Mouse (Mus musculus) liver, embryonic 13.5 days (tissue): ENCODE results near the gene Abhd14b. TPM values are rescaled to one million over a fixed set of nuclear protein-coding genes. Genes with fewer than 3 reads are reported as not detected.

ENCODE experiments used
- ATAC-seq: fragments of 200-750 bp; cut with Nextera tagmentation; 2 replicates; pipeline ENCODE4 v1.8.0; 2017; ENCODE audit warnings: low read depth, mild to moderate bottlenecking, moderate number of reproducible peaks, moderate library complexity
- DNase-seq: peaks from one replicate; pipeline ENCODE4 v3.0.0; 2022
- H3K27ac ChIP-seq: fragments of 300-500 bp; sonication (generic); 2 replicates; pipeline ENCODE4 v1.5.1; 2015; ENCODE audit warnings: moderate library complexity, mild to moderate bottlenecking, inconsistent platforms
- H3K27me3 ChIP-seq: fragments of 300-500 bp; sonication (generic); 2 replicates; pipeline ENCODE4 v1.6.1; 2015; ENCODE audit warnings: mild to moderate bottlenecking, inconsistent platforms
- H3K36me3 ChIP-seq: fragments of 300-500 bp; sonication (generic); 2 replicates; pipeline ENCODE4 v1.6.1; 2015; ENCODE audit warnings: mild to moderate bottlenecking, inconsistent platforms
- H3K4me1 ChIP-seq: fragments of 300-500 bp; sonication (generic); replicated peaks from 2 replicates; pipeline ENCODE4 v1.6.1; 2015; ENCODE audit warnings: inconsistent platforms
- H3K4me2 ChIP-seq: fragments of 300-500 bp; sonication (generic); 2 replicates; pipeline ENCODE4 v1.6.1; 2015; ENCODE audit warnings: inconsistent platforms, mild to moderate bottlenecking, moderate library complexity
- H3K4me3 ChIP-seq: fragments of 300-500 bp; sonication (generic); replicated peaks from 2 replicates; pipeline ENCODE4 v1.5.1; 2015; ENCODE audit warnings: mild to moderate bottlenecking, inconsistent platforms
- H3K9ac ChIP-seq: fragments of 300-500 bp; sonication (generic); 2 replicates; pipeline ENCODE4 v1.6.1; 2015; ENCODE audit warnings: mild to moderate bottlenecking, inconsistent platforms
- H3K9me3 ChIP-seq: fragments of 300-500 bp; sonication (generic); replicated peaks from 2 replicates; pipeline ENCODE4 v1.6.1; 2016; ENCODE audit warnings: inconsistent platforms
- WGBS: fragments of 180-500 bp; shearing (Covaris S2); methylation state at CpG from one replicate; pipeline ENCODE4 v1.1.7; 2015; ENCODE audit not compliant: insufficient replicate concordance; 5-methylcytosine and 5-hydroxymethylcytosine counted together
- polyA plus RNA-seq: library from polyadenylated mRNA; unstranded; fragments of >200 nt; fragmentation: Nextera tagmentation; extraction: Ambion mirVana; gene quantifications from 2 replicates; pipeline ENCODE4 v1.2.1, GENCODE M21; 2015

Abhd14b gene
- polyA plus RNA-seq, 1 experiment from 2014 or later: 16.7 TPM

DNA sequence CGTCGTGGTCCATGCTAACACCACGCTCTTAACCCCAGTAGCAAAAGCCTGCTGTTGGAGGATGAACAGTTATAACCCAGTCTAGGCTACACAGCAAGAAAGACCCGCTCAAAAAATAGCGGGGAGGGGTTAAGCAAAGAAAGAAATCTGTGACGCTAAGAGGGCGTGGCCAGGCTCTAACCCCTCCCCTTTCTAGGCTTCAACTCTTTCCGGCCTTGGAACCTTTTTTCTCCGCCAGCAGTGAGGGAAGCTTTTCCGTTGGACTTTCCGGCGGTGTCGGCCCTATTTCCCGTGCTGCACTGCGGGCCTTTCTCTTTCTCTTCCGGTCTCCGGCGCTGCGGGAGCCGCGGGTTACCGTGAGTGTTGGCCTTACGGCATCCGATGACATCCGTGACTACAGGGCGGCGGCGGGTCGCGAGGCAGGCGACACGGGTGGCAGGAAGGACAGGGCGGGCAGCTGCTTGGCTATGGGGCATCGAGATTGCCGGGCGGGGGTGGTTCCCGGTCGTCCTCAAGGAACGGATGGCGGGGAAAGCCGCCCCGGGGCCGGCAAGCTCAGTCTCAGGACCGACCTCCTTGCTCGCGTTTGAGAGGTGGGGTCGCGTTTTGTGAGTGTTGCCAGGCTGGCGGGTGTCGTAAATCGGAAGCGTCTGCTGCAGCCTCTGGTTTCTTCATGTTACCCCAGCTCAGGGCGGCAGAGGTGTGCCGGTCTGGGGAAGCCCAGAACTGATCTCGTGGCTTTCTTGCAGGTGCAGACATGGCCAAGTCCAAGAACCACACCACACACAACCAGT is 17.8 kb upstream of the Abhd14b start, which contains the start of gene Rpl29:
Rpl29 (plus strand) TSS at position 234 of the 794 bp plus-strand sequence.
- peak; percentile 86 for DNase-seq
- ATAC-seq: peak; percentile 79
- under 1% methylated on average over 55 of the region's 55 CpGs for WGBS
- Histone ChIP-seq H3K9ac (peak within 1 kb of the TSS; percentile 97), H3K9me3 (no peaks in the 10 kb centered on the region), H3K27ac (peak within 1 kb of the TSS; percentile 89), H3K4me1 (peaks cover 51% of the 10 kb centered on the region), H3K4me2 (peak within 1 kb of the TSS; percentile 74), H3K36me3 (peaks cover 42% of the 10 kb centered on the region), H3K4me3 (peak within 1 kb of the TSS; percentile 91), H3K27me3 (0 out of 2 replicates have a peak, but pooled peaks cover 3% of the 10 kb centered on the region)

DNA sequence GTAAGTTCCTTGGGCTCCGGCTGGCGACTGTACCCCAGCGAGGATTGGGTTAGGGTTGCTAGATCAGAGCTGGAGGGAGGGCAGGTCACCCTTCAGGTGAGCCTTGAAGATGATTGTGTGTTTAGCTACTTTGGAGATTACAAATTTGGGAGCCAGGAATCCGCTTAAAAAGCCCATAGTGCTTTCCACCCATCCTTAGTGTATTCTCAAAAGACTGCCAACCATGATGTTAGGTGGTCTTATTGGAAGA is 17.3 kb upstream of the Abhd14b start:
- H3K9ac ChIP-seq: peak overlapping the region; percentile 97
- DNase-seq (no peak), ATAC-seq (no peak)
- H3K27me3 ChIP-seq: 0 out of 2 replicates have a peak, but pooled peaks cover 3% of the 10 kb centered on the region
- peaks cover 43% of the 10 kb centered on the region for H3K36me3 ChIP-seq
- 0% methylated on average over 4 of the region's 4 CpGs for WGBS
- peaks cover 56% of the 10 kb centered on the region for H3K4me1 ChIP-seq
- peak overlapping the region; percentile 91 for H3K4me3 ChIP-seq
- peak overlapping the region; percentile 74 for H3K4me2 ChIP-seq
- H3K27ac ChIP-seq: peak overlapping the region; percentile 89
- no peaks in the 10 kb centered on the region for H3K9me3 ChIP-seq

DNA sequence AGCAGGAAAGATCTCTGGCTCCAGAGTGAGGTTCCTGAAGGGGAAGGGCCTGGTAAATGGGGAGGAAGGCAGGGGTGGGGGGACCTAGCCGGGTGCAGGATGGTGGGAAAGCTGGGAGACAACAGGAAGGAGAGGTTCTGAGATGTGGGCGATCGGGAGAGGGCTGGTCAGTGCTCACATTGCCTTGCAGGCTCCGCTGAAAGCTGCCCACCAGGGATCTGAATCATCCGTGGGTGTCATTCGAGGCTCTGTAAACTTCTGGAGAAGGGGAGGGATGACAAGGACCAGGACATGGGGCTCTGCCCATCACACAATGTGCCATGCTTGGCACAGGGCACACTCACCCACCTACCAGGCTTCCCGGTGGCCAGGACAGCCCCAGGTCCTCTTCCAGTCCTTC is 13.9 kb upstream of the Abhd14b start:
- ATAC-seq (no peak), DNase-seq (no peak)
- H3K36me3 ChIP-seq: peaks cover 43% of the 10 kb centered on the region
- peak overlapping the region; percentile 12 for H3K4me2 ChIP-seq
- no peaks in the 10 kb centered on the region for H3K27me3 ChIP-seq
- peak overlapping the region; percentile 65 for H3K27ac ChIP-seq
- peaks cover 90% of the 10 kb centered on the region for H3K4me1 ChIP-seq
- H3K9ac ChIP-seq: peak overlapping the region; percentile 61; the same call in 1 of the 2 replicates
- WGBS: 74% methylated on average over 7 of the region's 7 CpGs
- no peak overlapping the region for H3K4me3 ChIP-seq
- H3K9me3 ChIP-seq: no peaks in the 10 kb centered on the region

DNA sequence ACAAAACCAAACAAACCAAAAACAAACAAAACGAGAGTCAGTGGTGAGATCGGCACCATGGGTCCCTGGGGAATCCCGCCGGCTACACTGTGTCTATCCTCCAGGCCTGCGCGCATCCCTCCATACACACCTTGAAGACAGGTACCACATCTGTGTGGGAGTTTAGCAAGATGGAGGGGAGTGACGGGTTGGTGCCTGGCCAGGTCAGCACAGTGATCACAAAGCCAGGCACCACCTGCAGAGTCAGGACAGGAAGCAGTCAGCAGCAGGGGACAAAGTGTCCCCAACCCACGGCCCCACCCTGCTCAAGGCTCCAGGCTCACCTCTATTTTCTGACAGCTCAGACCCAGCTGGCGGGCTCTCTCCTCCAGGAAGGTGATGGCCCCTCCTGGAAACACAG is 10.7 kb upstream of the Abhd14b start:
- 68% methylated on average over 9 of the region's 9 CpGs for WGBS
- no peak for ATAC-seq
- no peak overlapping the region for H3K9ac ChIP-seq
- H3K27ac ChIP-seq: no peak overlapping the region
- peaks cover 76% of the 10 kb centered on the region for H3K4me1 ChIP-seq
- no peak overlapping the region for H3K4me3 ChIP-seq
- no peaks in the 10 kb centered on the region for H3K9me3 ChIP-seq
- H3K36me3 ChIP-seq: peaks cover 33% of the 10 kb centered on the region
- no peaks in the 10 kb centered on the region for H3K27me3 ChIP-seq
- H3K4me2 ChIP-seq: peak overlapping the region; percentile 89
- no peak for DNase-seq

DNA sequence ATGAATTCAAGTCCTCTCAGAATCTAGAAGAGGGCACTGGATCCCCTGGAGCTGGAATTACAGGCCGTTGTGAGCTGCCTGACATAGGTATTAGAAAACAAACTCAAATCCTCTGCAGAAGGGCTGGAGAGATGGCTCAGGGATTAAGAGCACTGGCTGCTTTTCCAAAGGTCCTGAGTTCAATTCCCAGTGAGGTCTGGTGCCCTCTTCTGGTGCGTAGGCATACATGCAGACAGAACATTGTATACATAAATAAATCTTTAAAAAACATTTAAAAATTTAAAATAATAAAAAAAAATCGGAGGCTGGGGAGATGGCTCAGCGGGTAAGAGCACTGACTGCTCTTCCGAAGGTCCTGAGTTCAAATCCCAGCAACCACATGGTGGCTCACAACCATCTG is 4.6 kb upstream of the Abhd14b start:
- H3K9ac ChIP-seq: no peak overlapping the region
- WGBS: 64% methylated on average over 5 of the region's 5 CpGs
- no peaks in the 10 kb centered on the region for H3K9me3 ChIP-seq
- H3K27me3 ChIP-seq: no peaks in the 10 kb centered on the region
- ATAC-seq: no peak
- 0 out of 2 replicates have a peak, but pooled peaks cover 3% of the 10 kb centered on the region for H3K36me3 ChIP-seq
- H3K27ac ChIP-seq: no peak overlapping the region
- DNase-seq: no peak
- peaks cover 44% of the 10 kb centered on the region for H3K4me1 ChIP-seq
- no peak overlapping the region for H3K4me3 ChIP-seq
- no peak overlapping the region for H3K4me2 ChIP-seq

DNA sequence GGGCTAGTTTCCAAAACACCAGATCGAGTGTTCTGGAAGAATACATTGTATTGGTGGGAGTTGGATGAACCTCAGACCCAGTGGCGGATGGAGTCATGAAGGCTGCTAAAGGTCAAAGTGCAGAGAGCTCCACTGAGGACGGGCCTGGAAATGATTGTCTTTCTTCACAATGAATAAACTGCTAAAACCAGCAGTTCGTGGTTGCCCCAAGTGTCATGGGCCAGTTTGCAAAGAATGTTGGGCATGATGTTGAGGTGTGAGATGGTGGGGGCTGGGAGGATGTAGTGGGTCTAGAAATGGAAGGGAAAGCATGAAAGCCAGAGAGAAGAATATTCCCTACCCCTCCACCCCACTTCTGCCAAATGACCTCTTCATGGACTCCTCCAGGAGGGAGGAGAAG is 2.4 kb upstream of the Abhd14b start:
- no peak for DNase-seq
- Histone ChIP-seq H3K4me1 (peaks cover 46% of the 10 kb centered on the region), H3K9ac (no peak overlapping the region), H3K27me3 (no peaks in the 10 kb centered on the region), H3K9me3 (no peaks in the 10 kb centered on the region), H3K4me2 (no peak overlapping the region), H3K4me3 (no peak overlapping the region), H3K27ac (no peak overlapping the region), H3K36me3 (0 out of 2 replicates have a peak, but pooled peaks cover 3% of the 10 kb centered on the region)
- WGBS: 69% methylated on average over 4 of the region's 4 CpGs
- ATAC-seq: no peak

DNA sequence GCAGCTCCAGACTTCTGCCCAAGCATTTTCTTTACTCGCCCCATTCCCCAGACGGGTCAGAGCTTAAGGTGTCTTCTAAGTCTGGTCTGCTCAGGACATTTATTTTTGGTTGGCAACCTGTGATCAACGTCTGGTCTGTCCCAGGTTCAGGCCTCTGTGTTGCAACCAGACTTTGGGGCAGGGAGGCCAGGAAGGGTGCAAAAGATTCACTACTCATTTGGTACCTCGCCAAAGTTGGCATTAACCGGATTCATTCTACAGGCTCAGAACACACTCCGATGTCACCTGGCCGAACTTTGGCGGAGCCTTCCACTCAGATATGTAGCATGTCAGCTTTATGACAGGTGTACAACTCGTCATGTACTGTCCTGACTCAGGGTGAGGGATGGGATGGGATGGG is 692 bp downstream of the Abhd14b start:
- Histone ChIP-seq H3K36me3 (no peaks in the 10 kb centered on the region), H3K4me2 (peak overlapping the region; percentile 79), H3K4me1 (peaks cover 76% of the 10 kb centered on the region), H3K9me3 (no peaks in the 10 kb centered on the region), H3K9ac (peak overlapping the region; percentile 65; the same call in 1 of the 2 replicates), H3K4me3 (peak overlapping the region; percentile 60), H3K27ac (peak overlapping the region; percentile 50), H3K27me3 (peaks cover 26% of the 10 kb centered on the region)
- 32% methylated on average over 9 of the region's 9 CpGs for WGBS
- ATAC-seq (no peak; the same call in 1 of the 2 replicates), DNase-seq (no peak)

DNA sequence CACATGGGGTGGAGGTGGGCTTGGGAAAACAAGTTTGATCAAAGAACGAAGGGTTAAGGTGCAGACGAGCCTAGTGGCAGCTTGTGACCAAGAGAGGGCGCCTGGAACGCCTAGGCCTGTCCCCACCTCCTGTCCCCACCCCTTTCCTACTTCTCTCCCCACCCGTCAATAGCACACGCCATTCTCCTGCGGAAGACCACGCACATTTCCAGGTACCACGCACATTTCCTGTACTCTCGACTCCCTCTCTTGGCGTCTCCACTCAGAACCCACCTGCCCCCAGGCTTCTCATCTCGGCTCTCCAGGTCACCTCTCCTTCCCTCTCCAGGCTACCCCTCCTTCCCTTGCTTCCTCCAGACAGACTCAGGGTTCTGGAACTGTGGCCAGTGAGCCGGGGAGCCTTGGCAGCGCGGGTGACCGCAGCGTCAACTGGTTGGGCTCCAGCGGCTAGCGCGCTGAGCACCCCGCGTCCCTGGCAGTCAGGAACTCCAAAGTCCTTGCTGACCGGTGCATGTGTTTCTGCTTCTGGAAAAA is 1.3 kb downstream of the Abhd14b start:
- ATAC-seq: peak; percentile 43
- WGBS: 1% methylated on average over 23 of the region's 23 CpGs

DNA sequence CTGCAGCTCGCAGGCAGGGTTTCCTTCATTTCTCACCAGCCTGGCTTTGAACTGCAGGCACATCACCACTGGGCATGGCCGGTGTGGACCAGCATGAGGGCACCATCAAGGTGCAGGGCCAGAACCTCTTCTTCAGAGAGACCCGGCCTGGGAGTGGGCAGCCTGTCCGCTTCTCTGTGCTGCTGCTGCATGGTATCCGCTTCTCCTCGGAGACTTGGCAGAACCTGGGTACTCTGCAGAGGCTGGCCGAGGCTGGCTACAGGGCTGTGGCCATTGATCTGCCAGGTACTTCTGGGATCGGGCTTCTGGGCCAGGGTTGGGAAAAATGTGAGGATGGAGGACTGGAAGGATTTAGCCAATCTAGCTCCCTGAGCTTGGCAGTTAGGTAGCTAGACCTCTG is 2.7 kb downstream of the Abhd14b start:
- H3K36me3 ChIP-seq: no peaks in the 10 kb centered on the region
- DNase-seq (no peak), ATAC-seq (no peak)
- H3K4me3 ChIP-seq: no peak overlapping the region
- WGBS: 77% methylated on average over 8 of the region's 8 CpGs
- peaks cover 93% of the 10 kb centered on the region for H3K4me1 ChIP-seq
- H3K9ac ChIP-seq: no peak overlapping the region
- peaks cover 45% of the 10 kb centered on the region for H3K27me3 ChIP-seq
- H3K27ac ChIP-seq: no peak overlapping the region
- H3K9me3 ChIP-seq: no peaks in the 10 kb centered on the region
- H3K4me2 ChIP-seq: peak overlapping the region; percentile 34

More for the DNA sequence above, 1.3 kb downstream of the Abhd14b start:
- Histone ChIP-seq H3K4me3 (peak overlapping the region; percentile 59), H3K36me3 (no peaks in the 10 kb centered on the region), H3K4me1 (peaks cover 82% of the 10 kb centered on the region), H3K27me3 (peaks cover 32% of the 10 kb centered on the region), H3K9ac (peak overlapping the region; percentile 62), H3K9me3 (no peaks in the 10 kb centered on the region), H3K27ac (peak overlapping the region; percentile 53), H3K4me2 (peak overlapping the region; percentile 79)
- DNase-seq: no peak

DNA sequence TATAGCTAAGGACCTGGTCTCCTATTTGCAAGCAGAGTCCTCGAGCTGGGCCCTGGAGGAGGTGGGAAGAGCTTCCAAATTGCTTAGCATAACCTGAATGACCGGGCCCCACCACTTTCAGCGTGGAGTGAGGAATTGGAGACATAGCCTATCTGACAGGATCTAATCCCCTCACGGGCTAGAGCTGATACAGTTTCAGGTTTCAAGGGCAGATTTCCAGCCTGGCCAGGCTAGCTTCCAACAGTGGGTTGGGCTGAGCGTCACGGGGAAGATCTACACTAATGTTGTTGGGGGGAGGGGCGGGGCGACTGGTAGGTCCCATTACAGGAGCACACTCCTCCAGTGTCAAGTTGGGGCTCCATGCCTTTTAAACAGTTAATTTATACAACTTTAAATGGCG is 3.4 kb downstream of the Abhd14b start:
- peaks cover 93% of the 10 kb centered on the region for H3K4me1 ChIP-seq
- no peak for DNase-seq
- no peaks in the 10 kb centered on the region for H3K9me3 ChIP-seq
- WGBS: 46% methylated on average over 9 of the region's 9 CpGs
- ATAC-seq: no peak
- H3K4me3 ChIP-seq: no peak overlapping the region
- H3K4me2 ChIP-seq: peak overlapping the region; percentile 34
- peak overlapping the region; percentile 41; the same call in 1 of the 2 replicates for H3K27ac ChIP-seq
- H3K27me3 ChIP-seq: peaks cover 48% of the 10 kb centered on the region
- H3K9ac ChIP-seq: no peak overlapping the region
- no peaks in the 10 kb centered on the region for H3K36me3 ChIP-seq

DNA sequence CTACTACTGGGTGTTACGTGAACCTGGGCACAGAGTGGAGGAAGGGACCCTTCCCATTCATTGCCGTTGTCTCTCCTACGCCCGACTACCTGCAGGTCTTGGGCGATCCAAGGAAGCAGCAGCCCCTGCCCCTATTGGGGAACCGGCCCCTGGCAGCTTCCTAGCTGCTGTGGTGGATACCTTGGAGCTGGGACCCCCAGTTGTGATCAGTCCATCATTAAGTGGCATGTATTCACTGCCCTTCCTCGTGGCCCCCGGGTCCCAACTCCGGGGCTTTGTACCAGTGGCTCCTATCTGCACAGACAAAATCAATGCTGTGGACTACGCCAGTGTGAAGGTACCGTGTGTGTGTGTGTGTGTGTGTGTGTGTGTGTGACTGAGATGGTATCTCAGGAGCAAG is 4.0 kb downstream of the Abhd14b start:
- no peak overlapping the region for H3K4me3 ChIP-seq

More for the DNA sequence above, 4.0 kb downstream of the Abhd14b start:
- Histone ChIP-seq H3K4me2 (peak overlapping the region; percentile 20; the same call in 1 of the 2 replicates), H3K36me3 (no peaks in the 10 kb centered on the region), H3K27ac (no peak overlapping the region), H3K4me1 (peaks cover 91% of the 10 kb centered on the region), H3K9me3 (no peaks in the 10 kb centered on the region), H3K27me3 (peaks cover 48% of the 10 kb centered on the region), H3K9ac (no peak overlapping the region)
- no peak for ATAC-seq
- WGBS: 69% methylated on average over 11 of the region's 11 CpGs
- DNase-seq: no peak
